Mouse (Mus musculus): ENCODE results near the gene Srsf5. TPM values are rescaled to one million over a fixed set of nuclear protein-coding genes. Genes with fewer than 3 reads are reported as not detected.

The Srsf5 gene
- polyA plus RNA-seq, 1 experiment from 2014 or later: 312 TPM

DNA sequence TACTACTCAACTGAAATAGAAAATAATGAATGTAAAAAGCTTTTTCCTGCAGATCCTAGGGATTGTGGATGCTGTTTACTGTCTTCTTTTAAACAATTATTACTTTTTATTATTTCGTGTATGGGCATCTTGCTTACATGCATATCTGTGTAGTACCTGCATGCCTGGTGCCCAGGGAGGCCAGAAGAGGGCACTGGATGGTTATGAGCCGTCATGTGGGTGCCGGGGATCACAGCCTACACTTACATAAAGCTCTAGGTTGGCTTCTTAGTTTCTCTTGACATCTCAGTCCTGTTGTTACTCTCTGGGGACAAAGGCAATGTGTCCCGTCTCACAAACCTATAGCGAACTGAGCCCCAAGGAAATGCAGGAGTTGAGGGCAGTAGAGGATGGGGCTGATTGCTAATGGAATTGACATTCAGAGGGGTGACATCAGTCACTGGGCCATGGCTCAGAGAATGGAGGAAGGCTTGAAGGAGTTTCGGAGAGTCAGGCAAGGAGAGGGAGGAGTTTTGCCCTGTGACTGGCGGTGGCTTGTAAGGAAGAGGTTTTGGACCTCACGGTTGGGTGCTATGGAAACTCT is 47.3 kb downstream of the Srsf5 start:
- Histone ChIP-seq H3K4me1 (ENCODE audit: control insufficient read depth, insufficient read depth, low read length) (no peaks in the 10 kb centered on the region), H3K4me2 (replicated peaks; ENCODE audit: low read depth, low read length) (no peak overlapping the region), H3K27ac (ENCODE audit: low read length) (no peak overlapping the region), H3K27me3 (ENCODE audit: control insufficient read depth, insufficient read depth, low read length) (no peaks in the 10 kb centered on the region), H3K9ac (replicated peaks; ENCODE audit: low read depth, low read length) (no peak overlapping the region), H3K9me3 (ENCODE audit: control insufficient read depth, low read depth, low read length) (no peaks in the 10 kb centered on the region), H3K36me3 (ENCODE audit: control insufficient read depth, insufficient read depth, low read length) (no peaks in the 10 kb centered on the region), H3K4me3 (ENCODE audit: low read depth, low read length) (no peak overlapping the region)
- ATAC-seq (ENCODE audit: insufficient number of reproducible peaks, insufficient read depth, low FRiP score, low read depth): no peak
- 76% methylated on average over 8 of the region's 8 CpGs for WGBS

DNA sequence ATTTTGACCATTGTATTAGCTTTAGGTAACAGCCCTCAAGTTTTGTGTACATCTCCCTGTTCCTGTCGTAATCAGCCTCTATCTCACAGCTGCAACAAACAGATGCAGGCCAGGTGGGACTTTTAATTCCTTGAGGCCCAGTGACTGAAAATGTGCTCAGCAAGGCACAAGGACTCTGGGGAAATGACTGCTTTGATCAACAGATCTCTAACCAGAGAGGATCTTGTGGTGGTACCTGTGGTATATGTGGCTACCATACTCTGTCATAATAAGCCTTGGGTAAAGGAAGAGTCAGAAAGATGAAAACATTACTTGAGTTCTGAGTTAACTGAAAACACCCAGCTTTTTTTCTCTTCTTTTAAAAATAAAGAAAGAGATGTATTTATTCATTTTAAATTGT is 48.5 kb downstream of the Srsf5 start:
- ATAC-seq (ENCODE audit: insufficient number of reproducible peaks, insufficient read depth, low FRiP score, low read depth): no peak
- Histone ChIP-seq H3K27me3 (ENCODE audit: control insufficient read depth, insufficient read depth, low read length) (no peaks in the 10 kb centered on the region), H3K9ac (replicated peaks; ENCODE audit: low read depth, low read length) (no peak overlapping the region), H3K4me3 (ENCODE audit: low read depth, low read length) (no peak overlapping the region), H3K4me2 (replicated peaks; ENCODE audit: low read depth, low read length) (no peak overlapping the region), H3K27ac (ENCODE audit: low read length) (no peak overlapping the region), H3K4me1 (ENCODE audit: control insufficient read depth, insufficient read depth, low read length) (0 out of 2 replicates have a peak, but pooled peaks cover 2% of the 10 kb centered on the region), H3K9me3 (ENCODE audit: control insufficient read depth, low read depth, low read length) (no peaks in the 10 kb centered on the region), H3K36me3 (ENCODE audit: control insufficient read depth, insufficient read depth, low read length) (no peaks in the 10 kb centered on the region)
- 78% methylated on average over 1 of the region's 1 CpGs for WGBS

DNA sequence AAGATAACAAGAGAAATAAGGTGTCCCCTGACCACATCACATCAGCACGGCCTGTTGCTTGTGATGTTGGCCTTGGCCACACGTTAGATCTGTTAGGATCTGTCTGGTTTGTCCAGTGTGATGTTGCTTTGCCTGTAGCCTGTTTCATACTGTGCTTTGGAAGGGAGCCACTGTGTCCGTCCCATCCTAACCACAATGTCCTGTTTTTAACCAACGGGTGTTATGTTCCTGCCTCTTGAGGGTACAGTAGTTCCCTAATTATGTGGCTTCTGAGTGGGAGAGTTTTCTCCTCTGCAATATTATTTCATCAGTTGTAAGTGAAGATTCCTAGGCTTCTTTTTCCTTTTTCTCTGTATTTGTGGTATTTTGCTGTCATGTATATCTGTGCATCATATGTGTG is 50.0 kb downstream of the Srsf5 start:
- no peak for ATAC-seq (ENCODE audit: insufficient number of reproducible peaks, insufficient read depth, low FRiP score, low read depth)
- H3K36me3 ChIP-seq (ENCODE audit: control insufficient read depth, insufficient read depth, low read length): no peaks in the 10 kb centered on the region
- 90% methylated on average over 4 of the region's 4 CpGs for WGBS
- H3K4me2 ChIP-seq (replicated peaks; ENCODE audit: low read depth, low read length): no peak overlapping the region
- no peak overlapping the region for H3K4me3 ChIP-seq (ENCODE audit: low read depth, low read length)
- H3K4me1 ChIP-seq (ENCODE audit: control insufficient read depth, insufficient read depth, low read length): 0 out of 2 replicates have a peak, but pooled peaks cover 3% of the 10 kb centered on the region
- H3K9me3 ChIP-seq (ENCODE audit: control insufficient read depth, low read depth, low read length): no peaks in the 10 kb centered on the region
- H3K9ac ChIP-seq (replicated peaks; ENCODE audit: low read depth, low read length): no peak overlapping the region
- H3K27me3 ChIP-seq (ENCODE audit: control insufficient read depth, insufficient read depth, low read length): no peaks in the 10 kb centered on the region
- H3K27ac ChIP-seq (ENCODE audit: low read length): no peak overlapping the region

DNA sequence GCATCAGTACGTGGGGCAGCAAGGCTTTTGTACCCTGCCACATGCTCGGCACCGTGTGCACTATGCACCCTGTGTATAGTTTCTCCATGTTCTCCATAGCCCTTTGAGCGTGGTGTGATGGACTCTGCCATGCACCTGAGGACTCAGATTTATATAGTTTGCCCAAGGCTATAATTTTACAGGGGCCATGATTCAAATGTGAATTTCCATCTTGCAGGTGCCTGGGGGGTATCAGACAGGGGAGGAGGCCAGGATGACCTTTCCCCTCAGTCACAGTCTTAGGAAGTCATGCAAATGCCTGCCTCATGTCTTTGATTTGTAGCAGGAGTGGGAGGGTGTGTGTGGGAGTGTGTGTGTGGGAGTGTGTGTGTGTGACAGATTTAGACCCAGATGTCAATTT is 52.3 kb downstream of the Srsf5 start:
- WGBS: 77% methylated on average over 4 of the region's 4 CpGs
- ATAC-seq (ENCODE audit: insufficient number of reproducible peaks, insufficient read depth, low FRiP score, low read depth): no peak
- no peak overlapping the region for H3K27ac ChIP-seq (ENCODE audit: low read length)
- H3K9me3 ChIP-seq (ENCODE audit: control insufficient read depth, low read depth, low read length): no peaks in the 10 kb centered on the region
- no peak overlapping the region for H3K4me3 ChIP-seq (ENCODE audit: low read depth, low read length)
- 0 out of 2 replicates have a peak, but pooled peaks cover 3% of the 10 kb centered on the region for H3K4me1 ChIP-seq (ENCODE audit: control insufficient read depth, insufficient read depth, low read length)
- no peaks in the 10 kb centered on the region for H3K27me3 ChIP-seq (ENCODE audit: control insufficient read depth, insufficient read depth, low read length)
- H3K36me3 ChIP-seq (ENCODE audit: control insufficient read depth, insufficient read depth, low read length): no peaks in the 10 kb centered on the region
- no peak overlapping the region for H3K9ac ChIP-seq (replicated peaks; ENCODE audit: low read depth, low read length)
- H3K4me2 ChIP-seq (replicated peaks; ENCODE audit: low read depth, low read length): no peak overlapping the region

DNA sequence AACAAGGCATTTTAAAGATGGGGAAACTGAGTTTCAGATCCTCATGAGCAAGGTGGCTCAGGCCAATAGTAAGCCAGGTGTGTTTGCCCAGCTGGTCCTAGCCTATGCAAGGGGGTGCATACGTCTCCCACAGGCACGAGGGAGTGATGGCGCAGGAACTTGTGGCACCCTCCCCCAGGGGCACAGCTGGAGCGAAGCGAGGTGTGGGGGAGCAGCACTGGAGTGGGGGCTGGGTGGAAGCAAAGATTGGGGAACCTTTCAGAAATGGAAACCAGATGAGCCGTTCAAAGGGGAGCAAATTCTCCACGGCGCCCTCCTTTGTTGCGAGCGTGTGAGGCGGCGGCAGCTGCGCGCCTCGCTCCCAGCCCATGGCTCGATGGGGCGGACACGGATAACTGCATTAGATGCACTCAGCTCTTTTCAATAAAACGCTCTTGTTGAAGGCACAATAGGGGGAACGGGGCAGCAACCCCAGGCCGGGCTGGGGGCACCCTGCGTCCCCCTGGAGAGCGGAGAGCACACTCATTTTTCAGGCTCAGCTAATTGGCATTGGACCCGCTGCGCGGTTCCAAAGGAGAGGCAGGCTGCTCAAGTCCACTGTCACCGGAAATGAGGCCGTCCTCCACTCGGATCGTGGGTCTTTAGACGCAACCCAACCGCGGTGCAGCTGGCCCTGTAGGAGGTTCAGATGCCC is 53.4 kb downstream of the Srsf5 start:
- 11% methylated on average over 33 of the region's 33 CpGs for WGBS
- H3K4me3 ChIP-seq (ENCODE audit: low read depth, low read length): peak overlapping the region; percentile 11; the same call in 1 of the 2 replicates

More for the DNA sequence above, 53.4 kb downstream of the Srsf5 start:
- no peaks in the 10 kb centered on the region for H3K9me3 ChIP-seq (ENCODE audit: control insufficient read depth, low read depth, low read length)
- no peak overlapping the region for H3K27ac ChIP-seq (ENCODE audit: low read length)
- H3K9ac ChIP-seq (replicated peaks; ENCODE audit: low read depth, low read length): no peak overlapping the region; the same call in 1 of the 2 replicates
- peak overlapping the region; percentile 41 for H3K4me2 ChIP-seq (replicated peaks; ENCODE audit: low read depth, low read length)
- no peaks in the 10 kb centered on the region for H3K27me3 ChIP-seq (ENCODE audit: control insufficient read depth, insufficient read depth, low read length)
- H3K36me3 ChIP-seq (ENCODE audit: control insufficient read depth, insufficient read depth, low read length): no peaks in the 10 kb centered on the region
- 0 out of 2 replicates have a peak, but pooled peaks cover 3% of the 10 kb centered on the region for H3K4me1 ChIP-seq (ENCODE audit: control insufficient read depth, insufficient read depth, low read length)
- ATAC-seq (ENCODE audit: insufficient number of reproducible peaks, insufficient read depth, low FRiP score, low read depth): no peak

Other genes with a start within 250 kb of the Srsf5 start
- gene Ccdc177, start 184.8 kb upstream of the Srsf5 start, polyA plus RNA-seq (2014; fragmentation: Nextera tagmentation; extraction: Ambion mirVana): 0.25 and 0.26 TPM in 2 replicates
- 20.8 and 22.6 TPM in 2 replicates for gene Susd6, start 155.0 kb upstream of the Srsf5 start, polyA plus RNA-seq (2014; fragmentation: Nextera tagmentation; extraction: Ambion mirVana)
- 1.1 and 1.3 TPM in 2 replicates for gene Slc10a1, start 23.2 kb downstream of the Srsf5 start, polyA plus RNA-seq (2014; fragmentation: Nextera tagmentation; extraction: Ambion mirVana)
- gene Smoc1, start 81.3 kb downstream of the Srsf5 start, polyA plus RNA-seq (2014; fragmentation: Nextera tagmentation; extraction: Ambion mirVana): 4.7 and 5.3 TPM in 2 replicates

Measured in stomach, embryonic 14.5 days (tissue).